Mouse (Mus musculus) heart, adult 2 months (tissue): ENCODE results near the gene Dad1.

ENCODE experiments used
- CTCF ChIP-seq: fragments of 200-600 bp; IDR thresholded peaks from 2 replicates; pipeline ENCODE4 v1.8.1; 2022; ENCODE audit warnings: antibody characterized with exemption, mild to moderate bottlenecking, moderate library complexity
- POLR2A ChIP-seq: fragments of 200-500 bp; IDR thresholded peaks from 2 replicates; pipeline ENCODE4 v1.6.1; 2011; ENCODE audit warnings: mild to moderate bottlenecking, low read depth, low read length, control low read depth; ENCODE audit not compliant: insufficient read depth

- TF ChIP-seq CTCF (peak; percentile 99), POLR2A (no peak)
Measured at GRCm38 (mm10) chr14:54239002-54239736, 14.7 kb downstream of the Dad1 start.
